Mouse (Mus musculus): ENCODE measurements around the gene Sorcs1. TPM values are rescaled to one million over a fixed set of nuclear protein-coding genes. Genes with fewer than 3 reads are reported as not detected.

Gene Sorcs1
- total and polyA plus RNA-seq, 3 experiments: 0.10 to 0.18 (median 0.14) TPM

GRCm38 (mm10) chr19:50640251-50641032 is 38.0 kb downstream of the Sorcs1 start:
- intact Hi-C loops (cut with DNase I): no loop called here
- no peak overlapping the region for H3K4me3 ChIP-seq

GRCm38 (mm10) chr19:50638176-50638575 is 40.3 kb downstream of the Sorcs1 start:
- peak; percentile 18 to 22 for DNase-seq
- Histone ChIP-seq H3K27me3 (ENCODE audit: control insufficient read depth, insufficient read depth, low read length) (no peaks in the 10 kb centered on the region), H3K9ac (ENCODE audit: low read depth, low read length) (no peak overlapping the region), H3K4me3 (no peak overlapping the region), H3K79me2 (replicated peaks; ENCODE audit: control insufficient read depth, insufficient read depth, low read length) (no peaks in the 10 kb centered on the region), H3K36me3 (ENCODE audit: control insufficient read depth, insufficient read depth, low read length) (no peaks in the 10 kb centered on the region), H3K27ac (no peak overlapping the region), H3K4me1 (ENCODE audit: control insufficient read depth, insufficient read depth, low read length) (no peaks in the 10 kb centered on the region)
- TF ChIP-seq EP300 (IDR thresholded peaks at IDR 0.05; ENCODE audit: insufficient read depth, low read depth, low read length) (no peak), CTCF (IDR thresholded peaks at IDR 0.05) (no peak), POLR2A (IDR thresholded peaks at IDR 0.05; ENCODE audit: insufficient read depth, low read depth, low read length) (no peak)
- WGBS: 48% methylated on average over 6 of the region's 6 CpGs
- intact Hi-C loops (cut with DNase I): no loop called here

More at GRCm38 (mm10) chr19:50640251-50641032, 38.0 kb downstream of the Sorcs1 start:
- WGBS: 73% methylated on average over 8 of the region's 8 CpGs
- H3K36me3 ChIP-seq (ENCODE audit: control insufficient read depth, insufficient read depth, low read length): no peaks in the 10 kb centered on the region
- no peaks in the 10 kb centered on the region for H3K79me2 ChIP-seq (replicated peaks; ENCODE audit: control insufficient read depth, insufficient read depth, low read length)
- no peaks in the 10 kb centered on the region for H3K4me1 ChIP-seq (ENCODE audit: control insufficient read depth, insufficient read depth, low read length)
- no peaks in the 10 kb centered on the region for H3K27me3 ChIP-seq (ENCODE audit: control insufficient read depth, insufficient read depth, low read length)
- DNase-seq: no peak
- H3K9ac ChIP-seq (ENCODE audit: low read depth, low read length): no peak overlapping the region
- TF ChIP-seq CTCF (IDR thresholded peaks at IDR 0.05): no peak
- no peak for TF ChIP-seq EP300 (IDR thresholded peaks at IDR 0.05; ENCODE audit: insufficient read depth, low read depth, low read length)
- TF ChIP-seq POLR2A (IDR thresholded peaks at IDR 0.05; ENCODE audit: insufficient read depth, low read depth, low read length): no peak
- H3K27ac ChIP-seq: no peak overlapping the region

GRCm38 (mm10) chr19:50614013-50614412 is 64.4 kb downstream of the Sorcs1 start:
- Histone ChIP-seq H3K27ac (no peak overlapping the region), H3K79me2 (replicated peaks; ENCODE audit: control insufficient read depth, insufficient read depth, low read length) (no peaks in the 10 kb centered on the region), H3K27me3 (ENCODE audit: control insufficient read depth, insufficient read depth, low read length) (no peaks in the 10 kb centered on the region), H3K4me1 (ENCODE audit: control insufficient read depth, insufficient read depth, low read length) (no peaks in the 10 kb centered on the region), H3K36me3 (ENCODE audit: control insufficient read depth, insufficient read depth, low read length) (no peaks in the 10 kb centered on the region), H3K4me3 (no peak overlapping the region), H3K9ac (ENCODE audit: low read depth, low read length) (no peak overlapping the region)
- 32% methylated on average over 9 of the region's 9 CpGs for WGBS
- intact Hi-C loops (cut with DNase I): no loop called here
- no peak for TF ChIP-seq CTCF (IDR thresholded peaks at IDR 0.05)
- no peak for TF ChIP-seq EP300 (IDR thresholded peaks at IDR 0.05; ENCODE audit: insufficient read depth, low read depth, low read length)
- TF ChIP-seq POLR2A (IDR thresholded peaks at IDR 0.05; ENCODE audit: insufficient read depth, low read depth, low read length): no peak
- DNase-seq: no peak

- intact Hi-C loops (cut with DNase I): no loop called here
Measured at GRCm38 (mm10) chr19:50611619-50612018, 66.8 kb downstream of the Sorcs1 start.

GRCm38 (mm10) chr19:50603882-50604281 is 74.6 kb downstream of the Sorcs1 start:
- DNase-seq: no peak
- Histone ChIP-seq H3K4me1 (ENCODE audit: control insufficient read depth, insufficient read depth, low read length) (no peaks in the 10 kb centered on the region), H3K27me3 (ENCODE audit: control insufficient read depth, insufficient read depth, low read length) (no peaks in the 10 kb centered on the region), H3K27ac (no peak overlapping the region), H3K36me3 (ENCODE audit: control insufficient read depth, insufficient read depth, low read length) (no peaks in the 10 kb centered on the region), H3K4me3 (no peak overlapping the region), H3K9ac (ENCODE audit: low read depth, low read length) (no peak overlapping the region), H3K79me2 (replicated peaks; ENCODE audit: control insufficient read depth, insufficient read depth, low read length) (no peaks in the 10 kb centered on the region)
- TF ChIP-seq CTCF (IDR thresholded peaks at IDR 0.05): no peak
- TF ChIP-seq POLR2A (IDR thresholded peaks at IDR 0.05; ENCODE audit: insufficient read depth, low read depth, low read length): no peak
- no peak for TF ChIP-seq EP300 (IDR thresholded peaks at IDR 0.05; ENCODE audit: insufficient read depth, low read depth, low read length)
- intact Hi-C loops (cut with DNase I): no loop called here
- 21% methylated on average over 4 of the region's 4 CpGs for WGBS

More at GRCm38 (mm10) chr19:50611619-50612018, 66.8 kb downstream of the Sorcs1 start:
- 52% methylated on average over 3 of the region's 3 CpGs for WGBS
- H3K9ac ChIP-seq (ENCODE audit: low read depth, low read length): no peak overlapping the region
- H3K27ac ChIP-seq: no peak overlapping the region
- H3K36me3 ChIP-seq (ENCODE audit: control insufficient read depth, insufficient read depth, low read length): no peaks in the 10 kb centered on the region
- H3K4me1 ChIP-seq (ENCODE audit: control insufficient read depth, insufficient read depth, low read length): no peaks in the 10 kb centered on the region
- no peaks in the 10 kb centered on the region for H3K79me2 ChIP-seq (replicated peaks; ENCODE audit: control insufficient read depth, insufficient read depth, low read length)
- no peak for DNase-seq
- TF ChIP-seq POLR2A (IDR thresholded peaks at IDR 0.05; ENCODE audit: insufficient read depth, low read depth, low read length) (no peak), EP300 (IDR thresholded peaks at IDR 0.05; ENCODE audit: insufficient read depth, low read depth, low read length) (no peak), CTCF (IDR thresholded peaks at IDR 0.05) (no peak)
- H3K4me3 ChIP-seq: no peak overlapping the region
- H3K27me3 ChIP-seq (ENCODE audit: control insufficient read depth, insufficient read depth, low read length): no peaks in the 10 kb centered on the region

- no peak overlapping the region for H3K27ac ChIP-seq
- 45% methylated on average over 5 of the region's 5 CpGs for WGBS
- intact Hi-C loops (cut with DNase I): no loop called here
- no peak overlapping the region for H3K9ac ChIP-seq (ENCODE audit: low read depth, low read length)
- no peaks in the 10 kb centered on the region for H3K79me2 ChIP-seq (replicated peaks; ENCODE audit: control insufficient read depth, insufficient read depth, low read length)
- DNase-seq: no peak
- H3K4me1 ChIP-seq (ENCODE audit: control insufficient read depth, insufficient read depth, low read length): no peaks in the 10 kb centered on the region
- no peaks in the 10 kb centered on the region for H3K27me3 ChIP-seq (ENCODE audit: control insufficient read depth, insufficient read depth, low read length)
- H3K36me3 ChIP-seq (ENCODE audit: control insufficient read depth, insufficient read depth, low read length): no peaks in the 10 kb centered on the region
- TF ChIP-seq EP300 (IDR thresholded peaks at IDR 0.05; ENCODE audit: insufficient read depth, low read depth, low read length) (no peak), POLR2A (IDR thresholded peaks at IDR 0.05; ENCODE audit: insufficient read depth, low read depth, low read length) (no peak), CTCF (IDR thresholded peaks at IDR 0.05) (no peak)
- no peak overlapping the region for H3K4me3 ChIP-seq
Measured at GRCm38 (mm10) chr19:50603380-50603779, 75.1 kb downstream of the Sorcs1 start.
